Mouse (Mus musculus) stomach, postnatal 0 days (tissue): ENCODE measurements around the gene Catip. TPM values are rescaled to one million over a fixed set of nuclear protein-coding genes. Genes with fewer than 3 reads are reported as not detected.

ENCODE experiments used
- ATAC-seq: fragments of 200-750 bp; cut with Nextera tagmentation; 2 replicates; pipeline ENCODE4 v1.8.0; 2017; ENCODE audit not compliant: low FRiP score, low TSS enrichment
- DNase-seq: peaks from one replicate; pipeline ENCODE4 v3.0.0-alpha.2; 2016; ENCODE audit warnings: low spot score
- H3K27ac ChIP-seq: fragments of 300-500 bp; sonication (generic); replicated peaks from 2 replicates; pipeline ENCODE4 v1.5.1; 2014; ENCODE audit warnings: mild to moderate bottlenecking, control low read depth
- H3K27me3 ChIP-seq: fragments of 300-500 bp; sonication (generic); 2 replicates; pipeline ENCODE4 v1.6.1; 2014; ENCODE audit warnings: low read length; ENCODE audit not compliant: control insufficient read depth, insufficient read depth
- H3K36me3 ChIP-seq: fragments of 300-500 bp; sonication (generic); 2 replicates; pipeline ENCODE4 v1.6.1; 2014; ENCODE audit warnings: low read length, mixed read lengths; ENCODE audit not compliant: control insufficient read depth, insufficient read depth
- H3K4me1 ChIP-seq: fragments of 300-500 bp; sonication (generic); replicated peaks from 2 replicates; pipeline ENCODE4 v1.6.1; 2014; ENCODE audit warnings: antibody characterized with exemption; ENCODE audit not compliant: control insufficient read depth, insufficient read depth
- H3K4me2 ChIP-seq: fragments of 300-500 bp; sonication (generic); replicated peaks from 2 replicates; pipeline ENCODE4 v1.6.1; 2014; ENCODE audit warnings: low read depth, mild to moderate bottlenecking, control low read depth, moderate library complexity
- H3K4me3 ChIP-seq: fragments of 300-500 bp; sonication (generic); 2 replicates; pipeline ENCODE4 v1.5.1; 2014; ENCODE audit warnings: low read depth, low read length, control low read depth
- H3K9ac ChIP-seq: fragments of 300-500 bp; sonication (generic); 2 replicates; pipeline ENCODE4 v1.6.1; 2014; ENCODE audit warnings: mild to moderate bottlenecking, low read length, control low read depth, mixed read lengths
- H3K9me3 ChIP-seq: fragments of 300-500 bp; sonication (generic); 2 replicates; pipeline ENCODE4 v1.6.1; 2016; ENCODE audit warnings: low read length; ENCODE audit not compliant: control insufficient read depth
- CTCF ChIP-seq: IDR thresholded peaks from 2 replicates; pipeline ENCODE4 v1.5.1; 2016; ENCODE audit warnings: antibody characterized with exemption, low read depth, mild to moderate bottlenecking, moderate library complexity
- EP300 ChIP-seq: optimal IDR thresholded peaks from 2 replicates; pipeline ENCODE3; 2016; ENCODE audit warnings: antibody characterized with exemption
- WGBS: fragments of 180-500 bp; shearing (Covaris S2); extraction: QIAGEN DNeasy Blood & Tissue Kit; methylation state at CpG from one replicate; pipeline ENCODE4 v1.1.7; 2014; 5-methylcytosine and 5-hydroxymethylcytosine counted together
- polyA plus RNA-seq: library from polyadenylated mRNA; unstranded; fragments of >200 nt; fragmentation: Nextera tagmentation; extraction: Ambion mirVana; gene quantifications from 2 replicates; pipeline ENCODE4 v1.2.1, GENCODE M21; 2015

Catip gene
- polyA plus RNA-seq, 1 experiment from 2014 or later: 0.50 TPM

DNA sequence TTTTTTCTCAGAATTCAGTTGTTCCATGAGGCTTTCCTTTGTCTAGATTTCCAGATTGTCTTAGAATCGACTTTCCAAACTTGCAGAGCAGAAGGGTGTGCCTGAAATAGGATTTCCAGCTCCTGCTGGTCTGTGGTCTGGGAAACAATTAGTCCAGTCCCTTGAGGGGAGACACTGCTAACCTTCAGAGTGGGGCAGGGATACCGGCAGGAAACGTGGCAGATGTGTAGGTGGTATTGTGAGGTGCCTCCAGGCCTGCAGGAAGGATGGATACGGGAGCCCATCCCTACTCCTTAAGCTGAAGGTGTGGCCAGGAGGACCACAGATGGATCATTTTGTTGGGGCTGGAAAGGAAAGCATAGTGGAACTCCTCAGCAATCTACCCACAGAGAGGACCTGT, 26.9 kb upstream of the Catip start:
- Histone ChIP-seq H3K4me3 (no peak overlapping the region), H3K9ac (no peak overlapping the region), H3K4me2 (no peak overlapping the region), H3K36me3 (no peaks in the 10 kb centered on the region), H3K27ac (no peak overlapping the region), H3K4me1 (no peaks in the 10 kb centered on the region), H3K9me3 (no peaks in the 10 kb centered on the region), H3K27me3 (no peaks in the 10 kb centered on the region)
- TF ChIP-seq EP300 (no peak), CTCF (no peak)
- ATAC-seq (no peak), DNase-seq (no peak)
- WGBS: 58% methylated on average over 4 of the region's 4 CpGs

DNA sequence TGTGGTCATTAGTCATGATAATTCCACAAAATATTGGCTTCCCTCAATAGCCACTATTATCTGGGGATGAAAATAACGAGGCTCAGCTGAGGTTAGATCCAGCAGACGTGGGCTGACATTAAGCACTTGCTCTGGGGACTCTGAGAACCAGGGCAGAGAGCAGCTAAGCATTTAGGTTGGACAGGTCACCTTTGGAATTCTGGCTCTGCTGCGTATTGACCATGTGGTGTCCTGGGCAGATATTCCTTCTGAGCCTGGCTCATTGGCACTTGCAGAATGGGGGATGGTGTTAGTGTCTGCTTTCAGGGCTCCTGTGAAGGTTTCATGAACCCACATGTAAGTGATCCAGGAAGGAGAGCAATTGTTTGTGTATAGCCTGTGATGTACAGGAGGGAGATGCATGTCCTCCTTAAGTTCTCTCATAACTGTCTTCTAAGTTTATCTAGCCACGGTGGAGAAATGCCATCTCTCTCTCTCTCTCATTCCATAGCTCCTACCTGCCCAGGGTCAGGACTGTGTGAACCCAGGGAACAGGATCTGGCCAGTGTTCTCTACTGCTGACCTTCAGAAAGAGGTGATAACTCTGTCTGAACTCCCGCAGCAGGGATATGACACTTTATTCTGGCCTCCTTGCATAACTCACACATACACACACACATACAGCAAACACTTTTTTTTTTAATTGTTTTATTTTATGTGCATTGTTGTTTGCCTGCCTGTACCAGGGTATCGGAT, 26.3 kb upstream of the Catip start:
- Histone ChIP-seq H3K27me3 (no peaks in the 10 kb centered on the region), H3K4me3 (no peak overlapping the region), H3K36me3 (no peaks in the 10 kb centered on the region), H3K9ac (no peak overlapping the region), H3K4me2 (no peak overlapping the region), H3K4me1 (no peaks in the 10 kb centered on the region), H3K9me3 (no peaks in the 10 kb centered on the region), H3K27ac (no peak overlapping the region)
- ATAC-seq (no peak), DNase-seq (no peak)
- TF ChIP-seq EP300: no peak
- TF ChIP-seq CTCF: no peak
- WGBS: 75% methylated on average over 6 of the region's 6 CpGs

DNA sequence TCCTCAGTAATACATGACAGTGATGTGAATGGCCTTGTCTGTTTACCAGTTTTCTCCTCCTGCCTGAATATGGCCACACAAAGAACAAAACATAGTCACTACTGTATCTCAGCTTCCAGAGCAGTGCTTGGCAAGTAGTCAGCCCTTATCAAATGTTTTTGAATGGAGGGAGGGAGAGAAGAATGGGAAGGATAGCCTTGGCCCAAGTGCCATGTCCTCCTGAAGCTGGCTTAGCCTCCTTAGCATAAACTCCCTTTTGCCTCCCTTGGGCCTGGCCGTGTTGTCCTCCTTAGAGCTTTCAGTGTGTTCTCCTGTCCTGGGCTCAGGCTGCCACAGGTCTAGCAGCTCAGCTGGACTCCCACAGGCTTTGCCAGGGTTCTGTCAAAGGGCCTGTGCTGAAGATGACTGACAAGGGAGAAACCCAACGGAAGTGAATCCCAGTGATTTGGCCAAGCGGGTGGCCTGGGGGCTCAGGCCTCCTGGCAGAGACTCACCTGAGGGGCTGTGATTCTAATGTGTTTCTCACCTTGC, 24.6 kb upstream of the Catip start:
- H3K4me1 ChIP-seq: no peaks in the 10 kb centered on the region
- H3K9ac ChIP-seq: no peak overlapping the region
- H3K4me3 ChIP-seq: no peak overlapping the region
- ATAC-seq (no peak), DNase-seq (no peak)
- H3K9me3 ChIP-seq: no peaks in the 10 kb centered on the region
- H3K4me2 ChIP-seq: no peak overlapping the region
- no peak overlapping the region for H3K27ac ChIP-seq
- 76% methylated on average over 3 of the region's 3 CpGs for WGBS
- no peaks in the 10 kb centered on the region for H3K36me3 ChIP-seq
- H3K27me3 ChIP-seq: no peaks in the 10 kb centered on the region
- TF ChIP-seq EP300 (no peak), CTCF (no peak)

DNA sequence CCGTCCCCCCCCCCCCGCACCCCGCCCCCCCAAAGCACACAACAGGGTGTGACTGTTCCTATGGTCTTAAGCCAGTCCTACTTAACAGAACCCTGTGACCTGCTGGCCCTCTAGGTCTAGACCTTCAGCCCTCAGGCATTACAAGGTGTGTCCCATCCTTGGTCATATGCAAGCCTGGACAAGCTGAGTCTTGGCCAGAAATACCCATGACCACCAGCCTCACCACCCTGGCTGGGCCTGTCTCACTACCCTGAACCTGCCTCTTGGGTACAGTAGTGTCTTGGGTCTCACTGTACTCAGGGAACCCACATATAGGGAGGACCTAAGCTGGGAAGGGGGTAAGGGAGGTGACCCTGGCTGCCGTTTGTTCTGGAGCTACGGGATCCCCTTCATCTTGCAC, 23.9 kb upstream of the Catip start:
- no peak overlapping the region for H3K4me2 ChIP-seq
- DNase-seq: no peak
- no peaks in the 10 kb centered on the region for H3K4me1 ChIP-seq
- H3K9ac ChIP-seq: no peak overlapping the region
- ATAC-seq: peak; percentile 45; the same call in 1 of the 2 replicates
- no peaks in the 10 kb centered on the region for H3K27me3 ChIP-seq
- WGBS: 80% methylated on average over 5 of the region's 5 CpGs
- H3K36me3 ChIP-seq: no peaks in the 10 kb centered on the region
- no peaks in the 10 kb centered on the region for H3K9me3 ChIP-seq
- no peak overlapping the region for H3K27ac ChIP-seq
- TF ChIP-seq EP300 (no peak), CTCF (no peak)
- no peak overlapping the region for H3K4me3 ChIP-seq

DNA sequence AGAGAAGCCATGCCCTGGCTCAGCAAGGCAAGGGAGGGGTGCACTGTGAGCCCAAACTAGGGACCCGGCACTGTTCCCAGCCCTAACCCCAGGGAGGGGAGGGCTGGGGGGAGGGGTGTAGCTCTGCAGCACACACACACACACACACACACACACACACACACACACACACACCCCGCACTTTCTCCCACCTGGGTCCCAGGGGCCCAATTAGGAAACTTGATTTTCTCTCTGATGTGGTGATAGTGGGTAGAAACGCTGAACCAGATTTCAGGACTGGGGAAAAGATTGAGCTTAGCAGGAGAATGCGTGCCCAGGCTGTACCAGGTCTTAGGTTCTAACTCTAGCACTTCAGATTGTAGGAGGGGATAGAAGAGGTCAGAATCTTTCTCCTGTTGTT, 23.3 kb upstream of the Catip start:
- no peak overlapping the region for H3K4me3 ChIP-seq
- TF ChIP-seq EP300 (no peak), CTCF (no peak)
- WGBS: 84% methylated on average over 4 of the region's 4 CpGs
- no peaks in the 10 kb centered on the region for H3K36me3 ChIP-seq
- ATAC-seq (no peak), DNase-seq (no peak)
- no peaks in the 10 kb centered on the region for H3K27me3 ChIP-seq
- no peak overlapping the region for H3K27ac ChIP-seq
- no peaks in the 10 kb centered on the region for H3K9me3 ChIP-seq
- no peaks in the 10 kb centered on the region for H3K4me1 ChIP-seq
- H3K4me2 ChIP-seq: no peak overlapping the region
- H3K9ac ChIP-seq: no peak overlapping the region

DNA sequence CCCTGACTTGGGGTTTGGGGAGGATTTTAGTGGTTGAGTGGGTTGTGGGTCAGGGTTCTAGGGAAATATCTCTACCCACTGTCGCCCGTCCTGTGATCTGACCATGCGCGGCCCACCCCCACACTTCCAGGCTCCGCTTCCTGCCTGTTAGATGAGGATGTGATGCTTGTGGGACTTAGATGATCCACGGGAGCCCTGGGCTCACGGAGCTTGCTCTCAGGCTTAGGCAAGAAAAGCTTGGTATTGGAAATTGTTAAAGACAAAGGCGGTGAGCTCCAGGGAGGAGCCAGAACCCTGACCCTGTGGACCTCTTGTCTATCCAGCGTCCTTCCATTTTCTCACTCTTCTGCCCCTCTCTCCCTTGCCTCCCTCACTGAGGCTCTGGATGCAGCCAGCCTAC, 22.0 kb upstream of the Catip start:
- no peaks in the 10 kb centered on the region for H3K4me1 ChIP-seq
- no peaks in the 10 kb centered on the region for H3K36me3 ChIP-seq
- no peak overlapping the region for H3K9ac ChIP-seq
- H3K27me3 ChIP-seq: no peaks in the 10 kb centered on the region
- TF ChIP-seq EP300: no peak
- TF ChIP-seq CTCF: no peak
- 88% methylated on average over 9 of the region's 9 CpGs for WGBS
- ATAC-seq (no peak), DNase-seq (no peak)
- H3K4me3 ChIP-seq: no peak overlapping the region
- no peaks in the 10 kb centered on the region for H3K9me3 ChIP-seq
- no peak overlapping the region for H3K4me2 ChIP-seq
- H3K27ac ChIP-seq: no peak overlapping the region
